Comparison of ENCODE assay signal across 8 mouse cellular contexts in genomic region chr7:120917592-120918461, GRCm38 (mm10). TPM values are rescaled to one million over a fixed set of nuclear protein-coding genes. Genes with fewer than 3 reads are reported as not detected.
DNase-seq lines count a peak whose midpoint lies in the region; ATAC-seq and TF ChIP-seq lines count a peak whose summit lies in the region.

Gene Polr3e (plus strand): TSS chr7:120917744.

- H3K9me3 ChIP-seq in embryonic facial prominence, embryonic 14.5 days (ENCODE audit: control insufficient read depth, low read length) = no peaks in the 10 kb centered on the region
- H3K9me3 ChIP-seq in limb, embryonic 14.5 days (ENCODE audit: control insufficient read depth, low read length) = no peaks in the 10 kb centered on the region
- H3K9me3 ChIP-seq in midbrain, postnatal 0 days (ENCODE audit: low read length) = no peaks in the 10 kb centered on the region

- H3K4me1 ChIP-seq in embryonic facial prominence, embryonic 14.5 days (ENCODE audit: control insufficient read depth, insufficient read depth, low read length) = 0 out of 2 replicates have a peak, but pooled peaks cover 7% of the 10 kb centered on the region
- peaks cover 8% of the 10 kb centered on the region; the same call in 1 of the 2 replicates for H3K4me1 ChIP-seq in limb, embryonic 14.5 days (ENCODE audit: control insufficient read depth, insufficient read depth, low read length)
- no peaks in the 10 kb centered on the region for H3K4me1 ChIP-seq in midbrain, postnatal 0 days (ENCODE audit: insufficient read depth, low read length)

- DNase-seq in 3T3-L1 (ENCODE audit: low read depth, low spot score) = peak; percentile 94
- peak; percentile 98 to 99 for DNase-seq in adrenal gland, postnatal 4 days (ENCODE audit: low spot score in 2 of 2)
- peak; percentile 96 for DNase-seq in embryonic facial prominence, embryonic 14.5 days (ENCODE audit: low spot score)
- peak; percentile 99 for DNase-seq in heart, adult 8-10 months (ENCODE audit: low spot score)
- DNase-seq in kidney, adult 9 months = peak; percentile 100
- DNase-seq in limb, embryonic 14.5 days (ENCODE audit: low spot score) = peak; percentile 93
- peak; percentile 96 for DNase-seq in midbrain, postnatal 0 days (ENCODE audit: low spot score)
- DNase-seq in spleen, postnatal 14 days (ENCODE audit: low spot score in 2 of 2) = peak; percentile 100

- WGBS in embryonic facial prominence, embryonic 14.5 days = under 1% methylated on average over 32 of the region's 102 CpGs
- under 1% methylated on average over 78 of the region's 102 CpGs for WGBS in limb, embryonic 14.5 days
- under 1% methylated on average over 75 of the region's 102 CpGs for WGBS in midbrain, postnatal 0 days

- TF ChIP-seq CTCF in midbrain, postnatal 0 days (IDR thresholded peaks at IDR 0.05) = peak; percentile 92

- H3K36me3 ChIP-seq in embryonic facial prominence, embryonic 14.5 days (ENCODE audit: control insufficient read depth, insufficient read depth, low read length) = no peaks in the 10 kb centered on the region
- H3K36me3 ChIP-seq in limb, embryonic 14.5 days (ENCODE audit: control insufficient read depth, insufficient read depth, low read length) = no peaks in the 10 kb centered on the region
- H3K36me3 ChIP-seq in midbrain, postnatal 0 days (ENCODE audit: insufficient read depth, low read length) = no peaks in the 10 kb centered on the region

- no peaks in the 10 kb centered on the region for H3K27me3 ChIP-seq in embryonic facial prominence, embryonic 14.5 days (replicated peaks; ENCODE audit: control insufficient read depth, insufficient read depth, low read length)
- no peaks in the 10 kb centered on the region for H3K27me3 ChIP-seq in limb, embryonic 14.5 days (ENCODE audit: control insufficient read depth, insufficient read depth, low read length)
- no peaks in the 10 kb centered on the region for H3K27me3 ChIP-seq in midbrain, postnatal 0 days (ENCODE audit: insufficient read depth, low read length)

- peak within 1 kb of the TSS; percentile 70 for H3K4me2 ChIP-seq in embryonic facial prominence, embryonic 14.5 days (ENCODE audit: low read depth, low read length)
- peak within 1 kb of the TSS; percentile 82 for H3K4me2 ChIP-seq in limb, embryonic 14.5 days (replicated peaks; ENCODE audit: low read depth, low read length, severe bottlenecking)
- H3K4me2 ChIP-seq in midbrain, postnatal 0 days (ENCODE audit: low read depth, low read length, poor library complexity, severe bottlenecking) = peak within 1 kb of the TSS; percentile 72

- H3K4me3 ChIP-seq in embryonic facial prominence, embryonic 14.5 days (ENCODE audit: low read depth, low read length) = peak within 1 kb of the TSS; percentile 97
- peak within 1 kb of the TSS; percentile 93 for H3K4me3 ChIP-seq in limb, embryonic 14.5 days (replicated peaks; ENCODE audit: low read length)
- peak within 1 kb of the TSS; percentile 94 for H3K4me3 ChIP-seq in midbrain, postnatal 0 days (ENCODE audit: low read depth, low read length)

- H3K27ac ChIP-seq in embryonic facial prominence, embryonic 14.5 days (replicated peaks; ENCODE audit: low read depth, low read length) = peak within 1 kb of the TSS; percentile 77
- peak within 1 kb of the TSS; percentile 73 for H3K27ac ChIP-seq in limb, embryonic 14.5 days (replicated peaks; ENCODE audit: low read depth, low read length)
- peak within 1 kb of the TSS; percentile 86 for H3K27ac ChIP-seq in midbrain, postnatal 0 days (ENCODE audit: low read depth, low read length)

- ATAC-seq in embryonic facial prominence, embryonic 14.5 days (ENCODE audit: low read depth) = peak; percentile 95
- ATAC-seq in limb, embryonic 14.5 days (ENCODE audit: low FRiP score, low read depth) = peak; percentile 93
- ATAC-seq in midbrain, postnatal 0 days (ENCODE audit: low FRiP score) = peak; percentile 94

- H3K9ac ChIP-seq in embryonic facial prominence, embryonic 14.5 days (ENCODE audit: low read depth, low read length) = peak within 1 kb of the TSS; percentile 92
- peak within 1 kb of the TSS; percentile 86 for H3K9ac ChIP-seq in limb, embryonic 14.5 days (ENCODE audit: low read depth, low read length, severe bottlenecking)
- H3K9ac ChIP-seq in midbrain, postnatal 0 days (replicated peaks; ENCODE audit: low read length, poor library complexity, severe bottlenecking) = peak within 1 kb of the TSS; percentile 86

- TF ChIP-seq POLR2A in limb, embryonic 14.5 days (IDR thresholded peaks at IDR 0.05; ENCODE audit: borderline replicate concordance, extremely low read depth, insufficient read depth, insufficient read length) = no peak

RNA-seq across cellular contexts. Expression of gene Polr3e, which starts in this region (rescaled TPM):
- total RNA-seq in adrenal gland, postnatal 4 days (2021) = 10 to 100 TPM; 31.1 to 32.2 TPM
- polyA plus RNA-seq in embryonic facial prominence, embryonic 14.5 days (2014; fragmentation: Nextera tagmentation; extraction: Ambion mirVana) = 21.8 and 26.2 TPM in 2 replicates
- total RNA-seq in heart, adult 8-10 months (2022) = 1 to 10 TPM; 7.9 to 9.5 (median 8.6) TPM
- 36.3 and 38.8 TPM in 2 replicates for polyA plus RNA-seq in limb, embryonic 14.5 days (2012; rRNA removed)
- polyA plus RNA-seq in limb, embryonic 14.5 days (2014; fragmentation: Nextera tagmentation; extraction: Ambion mirVana) = 25.8 and 26.2 TPM in 2 replicates
- 29.4 and 30.6 TPM in 2 replicates for total RNA-seq in midbrain, postnatal 0 days (2014; rRNA removed)
- polyA plus RNA-seq in midbrain, postnatal 0 days (2015; fragmentation: Nextera tagmentation; extraction: Ambion mirVana) = 18.6 and 20.4 TPM in 2 replicates

Comparison
In these comparisons a context has a peak if more than half of its experiments do, and no peak if none do; other contexts are left out.
1. Peak in every context shown above with its lines: DNase-seq, ATAC-seq, H3K4me3 ChIP-seq and H3K27ac ChIP-seq.